Mouse (Mus musculus) liver, embryonic 16.5 days (tissue): ENCODE results near the gene Ankfn1. TPM values are rescaled to one million over a fixed set of nuclear protein-coding genes. Genes with fewer than 3 reads are reported as not detected.

ENCODE experiments used
- ATAC-seq: fragments of 200-750 bp; cut with Nextera tagmentation; 2 replicates; pipeline ENCODE4 v1.8.0; 2017; ENCODE audit warnings: low read depth, mild to moderate bottlenecking, moderate number of reproducible peaks, moderate library complexity
- H3K27ac ChIP-seq: fragments of 300-500 bp; sonication (generic); 2 replicates; pipeline ENCODE4 v1.5.1; 2014; ENCODE audit warnings: mild to moderate bottlenecking, low read length
- H3K27me3 ChIP-seq: fragments of 300-500 bp; sonication (generic); 2 replicates; pipeline ENCODE4 v1.6.1; 2014; ENCODE audit warnings: low read depth, low read length, mixed read lengths; ENCODE audit not compliant: control insufficient read depth, insufficient read depth
- H3K36me3 ChIP-seq: fragments of 300-500 bp; sonication (generic); 2 replicates; pipeline ENCODE4 v1.6.1; 2014; ENCODE audit warnings: mild to moderate bottlenecking; ENCODE audit not compliant: control insufficient read depth, insufficient read depth
- H3K4me1 ChIP-seq: fragments of 300-500 bp; sonication (generic); 2 replicates; pipeline ENCODE4 v1.6.1; 2014; ENCODE audit warnings: low read depth, low read length, mixed read lengths; ENCODE audit not compliant: control insufficient read depth
- H3K4me2 ChIP-seq: fragments of 300-500 bp; sonication (generic); 2 replicates; pipeline ENCODE4 v1.6.1; 2014; ENCODE audit warnings: low read depth, low read length, mixed read lengths
- H3K4me3 ChIP-seq: fragments of 300-500 bp; sonication (generic); 2 replicates; pipeline ENCODE4 v1.5.1; 2014; ENCODE audit warnings: low read depth, mild to moderate bottlenecking, low read length
- H3K9ac ChIP-seq: fragments of 300-500 bp; sonication (generic); 2 replicates; pipeline ENCODE4 v1.6.1; 2014; ENCODE audit warnings: low read depth, low read length
- H3K9me3 ChIP-seq: fragments of 300-500 bp; sonication (generic); replicated peaks from 2 replicates; pipeline ENCODE4 v1.6.1; 2016; ENCODE audit warnings: low read length; ENCODE audit not compliant: control insufficient read depth
- WGBS: fragments of 180-500 bp; shearing (Covaris S2); extraction: QIAGEN DNeasy Blood & Tissue Kit; methylation state at CpG from one replicate; pipeline ENCODE4 v1.1.7; 2014; ENCODE audit not compliant: insufficient replicate concordance; 5-methylcytosine and 5-hydroxymethylcytosine counted together
- polyA plus RNA-seq: library from polyadenylated mRNA; unstranded; fragments of >200 nt; fragmentation: Nextera tagmentation; extraction: Ambion mirVana; gene quantifications from 2 replicates; pipeline ENCODE4 v1.2.1, GENCODE M21; 2015

The Ankfn1 gene
- polyA plus RNA-seq, 1 experiment from 2014 or later, result not detected

GRCm38 (mm10) chr11:89656556-89656955 lies 120.9 kb downstream of the Ankfn1 start:
- Histone ChIP-seq H3K4me2 (no peak overlapping the region), H3K27me3 (no peaks in the 10 kb centered on the region), H3K4me3 (no peak overlapping the region), H3K36me3 (no peaks in the 10 kb centered on the region), H3K9ac (no peak overlapping the region), H3K27ac (no peak overlapping the region), H3K4me1 (no peaks in the 10 kb centered on the region), H3K9me3 (no peaks in the 10 kb centered on the region)
- ATAC-seq, result no peak

GRCm38 (mm10) chr11:89635740-89636139 lies 141.7 kb downstream of the Ankfn1 start:
- no peaks in the 10 kb centered on the region for H3K9me3 ChIP-seq
- no peak overlapping the region for H3K4me2 ChIP-seq
- no peaks in the 10 kb centered on the region for H3K27me3 ChIP-seq
- no peak overlapping the region for H3K4me3 ChIP-seq
- no peak for ATAC-seq
- H3K9ac ChIP-seq, result no peak overlapping the region
- H3K27ac ChIP-seq, result no peak overlapping the region
- H3K4me1 ChIP-seq, result no peaks in the 10 kb centered on the region
- H3K36me3 ChIP-seq, result no peaks in the 10 kb centered on the region
- WGBS, result 57% methylated on average over 1 of the region's 1 CpGs

DNA sequence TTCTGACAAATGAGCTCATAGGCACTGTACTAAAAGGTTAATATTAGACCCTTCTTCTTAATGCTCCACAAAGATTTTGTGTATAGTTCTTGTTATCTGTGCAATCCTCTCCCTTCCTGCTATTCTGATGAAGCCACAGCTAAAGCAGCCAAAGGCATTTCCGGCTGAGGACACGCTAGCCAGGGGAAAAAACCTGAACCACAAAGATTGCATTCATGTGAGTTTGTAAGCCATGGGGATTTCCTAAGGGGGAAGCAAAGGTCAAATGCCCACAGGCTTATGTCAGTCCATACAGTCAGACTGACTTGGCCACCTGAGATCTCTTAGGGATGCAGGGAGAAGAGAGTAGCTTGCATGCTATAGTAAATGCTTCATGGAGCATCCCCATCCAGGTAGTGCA lies 146.1 kb downstream of the Ankfn1 start:
- Histone ChIP-seq H3K36me3 (no peaks in the 10 kb centered on the region), H3K9me3 (no peaks in the 10 kb centered on the region), H3K4me1 (no peaks in the 10 kb centered on the region), H3K9ac (no peak overlapping the region), H3K27me3 (no peaks in the 10 kb centered on the region), H3K27ac (no peak overlapping the region), H3K4me2 (no peak overlapping the region), H3K4me3 (no peak overlapping the region)
- WGBS, result 30% methylated on average over 2 of the region's 2 CpGs
- no peak for ATAC-seq

GRCm38 (mm10) chr11:89628562-89628961 lies 148.9 kb downstream of the Ankfn1 start:
- no peak overlapping the region for H3K4me3 ChIP-seq
- H3K27ac ChIP-seq, result no peak overlapping the region
- H3K4me1 ChIP-seq, result no peaks in the 10 kb centered on the region
- H3K9ac ChIP-seq, result no peak overlapping the region
- 56% methylated on average over 6 of the region's 6 CpGs for WGBS
- ATAC-seq, result no peak
- H3K9me3 ChIP-seq, result no peaks in the 10 kb centered on the region
- H3K36me3 ChIP-seq, result no peaks in the 10 kb centered on the region
- no peak overlapping the region for H3K4me2 ChIP-seq
- no peaks in the 10 kb centered on the region for H3K27me3 ChIP-seq

- no peaks in the 10 kb centered on the region for H3K4me1 ChIP-seq
- ATAC-seq, result no peak
- H3K27ac ChIP-seq, result no peak overlapping the region
- H3K27me3 ChIP-seq, result no peaks in the 10 kb centered on the region
- H3K36me3 ChIP-seq, result no peaks in the 10 kb centered on the region
- H3K4me2 ChIP-seq, result no peak overlapping the region
- H3K9ac ChIP-seq, result no peak overlapping the region
- H3K4me3 ChIP-seq, result no peak overlapping the region
- no peaks in the 10 kb centered on the region for H3K9me3 ChIP-seq
Measured at GRCm38 (mm10) chr11:89627232-89627631, 150.2 kb downstream of the Ankfn1 start.

DNA sequence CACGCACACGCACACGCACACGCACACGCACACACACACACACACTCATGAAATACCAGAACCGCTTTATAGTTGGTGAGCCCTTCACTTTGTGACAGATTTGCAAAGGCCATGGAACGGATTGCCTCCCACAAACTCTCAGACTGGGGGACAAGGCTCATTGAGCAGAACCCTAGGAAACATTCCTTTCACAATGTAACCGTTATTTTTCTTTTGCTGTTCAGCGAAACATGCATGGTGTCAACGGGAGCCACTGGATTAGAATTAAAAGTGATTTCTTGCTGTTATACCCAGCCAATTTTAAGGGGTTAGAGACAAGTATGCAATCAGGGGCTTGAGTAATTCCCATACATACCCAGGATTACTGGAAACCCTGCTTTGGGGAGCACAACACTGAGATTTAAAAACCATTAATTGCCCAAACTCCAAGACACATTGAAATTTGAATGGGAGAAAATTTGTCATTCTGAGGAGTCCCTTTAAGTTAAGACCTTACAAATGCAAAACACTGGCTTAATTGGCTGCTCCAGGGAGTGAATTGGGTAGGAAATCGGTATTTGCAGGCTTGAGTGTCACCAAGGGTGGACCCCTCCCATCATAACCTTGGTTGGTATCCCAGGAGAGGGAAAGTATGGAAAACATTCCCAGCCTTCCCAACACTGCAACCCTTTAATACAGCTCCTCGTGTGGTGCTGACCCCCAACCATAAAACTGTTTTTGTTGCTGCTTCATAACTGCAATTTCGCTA lies 153.6 kb downstream of the Ankfn1 start:
- Histone ChIP-seq H3K27ac (no peak overlapping the region), H3K27me3 (no peaks in the 10 kb centered on the region), H3K36me3 (no peaks in the 10 kb centered on the region), H3K4me2 (no peak overlapping the region), H3K9ac (no peak overlapping the region), H3K4me3 (no peak overlapping the region), H3K4me1 (no peaks in the 10 kb centered on the region), H3K9me3 (no peaks in the 10 kb centered on the region)
- no peak for ATAC-seq
- WGBS, result 67% methylated on average over 13 of the region's 13 CpGs

DNA sequence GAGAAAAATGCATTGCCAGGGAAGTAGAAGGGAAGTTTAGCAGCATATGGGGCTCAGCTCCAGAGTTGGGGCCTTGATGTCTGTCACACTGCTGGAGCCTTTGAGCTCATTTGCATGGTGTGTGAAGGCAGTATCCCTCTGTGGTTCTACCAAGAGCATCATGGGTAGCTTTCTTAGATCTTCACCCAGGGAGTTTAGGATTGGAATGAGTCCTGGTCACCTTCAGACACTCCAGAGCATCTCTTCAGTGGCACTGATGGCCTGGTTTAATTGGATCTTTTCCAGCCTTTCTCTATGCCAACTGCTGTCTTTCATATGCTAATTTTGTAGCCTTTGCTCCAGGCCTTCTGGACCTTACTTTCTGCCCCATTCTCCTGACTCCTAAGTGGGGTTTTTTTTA lies 157.5 kb downstream of the Ankfn1 start:
- H3K9ac ChIP-seq, result no peak overlapping the region
- H3K4me1 ChIP-seq, result no peaks in the 10 kb centered on the region
- H3K4me3 ChIP-seq, result no peak overlapping the region
- no peak for ATAC-seq
- no peaks in the 10 kb centered on the region for H3K9me3 ChIP-seq
- no peak overlapping the region for H3K4me2 ChIP-seq
- H3K27ac ChIP-seq, result no peak overlapping the region
- H3K36me3 ChIP-seq, result no peaks in the 10 kb centered on the region
- no peaks in the 10 kb centered on the region for H3K27me3 ChIP-seq

GRCm38 (mm10) chr11:89615806-89616205 lies 161.6 kb downstream of the Ankfn1 start:
- H3K9ac ChIP-seq, result no peak overlapping the region
- H3K27ac ChIP-seq, result no peak overlapping the region
- H3K4me2 ChIP-seq, result no peak overlapping the region
- H3K4me3 ChIP-seq, result no peak overlapping the region
- H3K36me3 ChIP-seq, result no peaks in the 10 kb centered on the region
- no peaks in the 10 kb centered on the region for H3K27me3 ChIP-seq
- ATAC-seq, result no peak
- H3K9me3 ChIP-seq, result no peaks in the 10 kb centered on the region
- WGBS, result 62% methylated on average over 2 of the region's 2 CpGs
- no peaks in the 10 kb centered on the region for H3K4me1 ChIP-seq

DNA sequence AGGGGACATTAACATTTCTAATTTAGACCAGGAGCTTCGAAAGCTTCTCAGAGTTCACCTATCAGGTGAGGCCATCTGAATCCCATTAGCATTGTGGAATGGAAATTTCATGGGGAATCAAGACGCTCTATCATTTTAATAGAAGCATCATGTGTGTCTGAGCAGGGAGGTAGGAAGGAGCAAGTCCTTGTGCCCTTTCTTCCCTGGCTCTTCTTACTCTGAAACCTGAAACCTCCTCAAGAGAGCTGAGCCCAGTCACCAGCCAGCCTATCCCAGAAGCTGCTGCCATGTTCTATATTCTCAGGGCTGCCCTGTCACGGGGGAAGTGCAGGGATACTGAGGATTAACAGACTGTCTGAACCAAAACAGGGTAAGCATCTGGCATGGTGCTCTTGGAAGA lies 165.9 kb downstream of the Ankfn1 start:
- Histone ChIP-seq H3K36me3 (no peaks in the 10 kb centered on the region), H3K4me1 (no peaks in the 10 kb centered on the region), H3K27ac (no peak overlapping the region), H3K27me3 (no peaks in the 10 kb centered on the region), H3K4me2 (no peak overlapping the region), H3K4me3 (no peak overlapping the region), H3K9ac (no peak overlapping the region), H3K9me3 (no peaks in the 10 kb centered on the region)
- no peak for ATAC-seq
- 56% methylated on average over 3 of the region's 3 CpGs for WGBS
